Mouse (Mus musculus) right cerebral cortex, adult 18-20 months (tissue): Measurements from ENCODE around the gene Zpbp.

Source experiments
- DNase-seq: peaks from one replicate; pipeline ENCODE4 v3.0.0; 2022; ENCODE audit warnings: mixed read lengths

The Zpbp gene

DNA sequence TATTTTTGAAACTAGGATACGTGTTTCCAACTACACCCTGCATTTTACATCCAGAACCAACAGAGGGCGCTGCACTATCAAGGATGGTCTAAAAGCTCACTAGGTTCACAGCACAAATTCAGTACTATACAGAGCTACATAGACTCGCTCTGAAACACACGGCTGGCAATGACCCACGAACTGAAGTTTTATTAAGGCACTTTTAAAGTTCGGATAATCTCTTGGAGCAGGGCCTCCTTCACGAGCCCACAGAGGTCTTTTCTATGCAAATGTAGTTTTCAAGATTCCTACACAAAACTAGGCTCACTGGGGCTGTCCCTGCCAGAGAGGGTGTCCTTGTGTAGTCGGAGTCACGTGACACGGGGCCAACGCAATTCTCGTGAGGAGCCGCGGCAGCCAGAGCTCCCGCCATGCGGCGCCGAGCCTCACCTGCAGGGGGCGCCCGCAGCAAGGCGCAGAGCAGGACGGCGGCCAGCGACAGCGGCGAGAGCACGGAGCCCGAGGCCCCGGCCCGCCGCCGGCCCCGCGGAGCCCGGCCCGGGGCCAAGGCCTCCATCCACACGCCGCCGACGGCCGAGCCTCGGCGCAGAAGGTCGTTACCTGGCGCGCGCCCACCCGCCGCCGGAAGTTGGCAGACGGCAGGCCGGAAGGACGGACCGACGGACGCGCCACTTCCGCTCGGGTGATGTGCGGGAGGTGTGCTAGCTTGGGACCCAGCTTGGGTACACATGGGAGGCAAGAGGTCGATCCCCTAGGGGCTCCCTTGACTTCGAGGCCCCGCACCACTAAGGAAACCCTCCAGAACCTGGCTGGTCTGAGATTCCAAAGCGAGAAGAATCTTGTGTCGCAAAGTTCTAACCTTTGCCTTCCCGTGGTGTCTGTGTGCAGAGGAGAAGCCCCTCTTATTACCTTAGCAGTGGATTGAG is at the start of gene Zpbp, which contains the start of gene Spata48:
Zpbp (minus strand) TSS at position 774 of the 926 bp plus-strand sequence.
Spata48 (plus strand) TSS at position 460 of the 926 bp plus-strand sequence.
- peak; percentile 88 for DNase-seq

- DNase-seq, result no peak
These were observed 47.2 kb upstream of the Zpbp start for GRCm38 (mm10) chr11:11509413-11509812.

DNA sequence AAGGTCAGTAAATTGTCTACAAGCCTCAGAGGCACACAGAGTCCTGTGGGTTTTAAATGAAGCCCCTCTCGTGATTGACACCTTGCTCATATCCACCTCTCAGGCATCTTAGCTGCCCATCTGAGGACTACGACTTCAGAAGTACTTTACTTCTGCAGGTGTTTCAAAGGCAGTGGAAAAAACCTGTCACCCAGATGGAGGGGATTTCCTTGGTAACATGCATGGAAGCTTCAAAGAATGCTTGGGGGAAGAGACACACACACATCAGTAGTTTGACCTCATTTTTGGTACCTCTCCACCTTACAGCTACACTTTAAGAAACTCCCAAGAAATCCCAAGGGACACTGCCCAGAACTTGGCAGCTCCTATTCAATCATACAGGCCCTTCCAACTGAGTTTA is 44.0 kb upstream of the Zpbp start:
- DNase-seq, result no peak

DNA sequence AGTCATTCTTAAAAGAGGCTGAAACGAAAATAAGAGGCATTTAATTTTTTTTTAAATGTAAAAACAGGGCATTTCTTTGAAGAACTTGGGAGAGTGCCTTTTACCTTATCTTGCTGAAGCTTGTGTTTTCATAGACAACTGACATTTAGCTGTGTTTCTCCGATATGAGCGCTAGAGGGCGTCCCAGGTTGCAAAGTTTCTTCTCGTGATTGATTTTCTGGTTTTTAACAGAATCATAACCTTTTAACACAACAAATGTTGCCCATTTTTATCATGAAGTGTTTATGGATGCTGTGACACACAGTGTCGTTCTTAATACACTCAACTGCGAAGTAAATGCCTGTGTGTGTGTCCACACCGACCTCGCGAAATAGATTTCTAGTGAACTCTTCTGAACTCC is 37.7 kb upstream of the Zpbp start:
- peak; percentile 6 for DNase-seq

DNA sequence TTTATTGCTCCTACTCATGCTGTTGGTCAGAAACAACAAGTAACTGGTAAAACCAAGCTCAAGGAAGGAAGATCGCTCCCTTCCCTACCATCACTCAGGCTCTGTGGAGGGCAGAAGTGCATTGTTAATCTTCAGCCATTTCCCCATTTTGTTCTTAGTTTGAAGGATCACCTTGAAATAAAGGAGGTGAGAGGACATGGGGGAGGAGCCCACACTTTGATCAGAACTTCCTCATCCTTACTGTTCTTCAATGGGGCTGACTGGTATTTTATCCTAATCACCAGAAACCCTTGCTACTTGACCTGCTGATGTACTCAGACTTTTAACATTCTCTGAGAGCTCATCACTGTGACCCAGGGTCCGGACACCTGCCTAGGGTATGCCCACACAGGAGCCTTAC is 33.5 kb upstream of the Zpbp start:
- no peak for DNase-seq

GRCm38 (mm10) chr11:11492044-11492443 is 29.8 kb upstream of the Zpbp start:
- no peak for DNase-seq

DNA sequence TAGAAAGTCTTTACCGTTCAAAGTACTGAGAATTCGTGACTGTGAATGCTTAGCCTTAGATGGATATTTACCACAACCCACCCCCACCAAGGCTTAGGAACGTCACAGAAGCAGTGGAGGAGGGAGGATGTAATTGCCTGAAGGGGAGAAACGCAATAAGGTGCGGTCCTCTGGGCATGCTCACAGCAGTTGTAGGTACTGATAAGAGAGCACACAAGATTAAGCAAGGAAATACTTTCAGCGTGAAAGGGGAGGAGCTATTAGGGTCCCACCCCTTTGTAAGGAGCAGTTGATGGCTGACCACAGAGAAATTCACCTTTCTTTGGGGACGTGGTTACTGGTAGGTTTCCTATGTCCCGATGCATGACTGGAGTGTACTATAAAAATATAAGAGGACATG is 22.2 kb upstream of the Zpbp start:
- DNase-seq, result no peak

DNA sequence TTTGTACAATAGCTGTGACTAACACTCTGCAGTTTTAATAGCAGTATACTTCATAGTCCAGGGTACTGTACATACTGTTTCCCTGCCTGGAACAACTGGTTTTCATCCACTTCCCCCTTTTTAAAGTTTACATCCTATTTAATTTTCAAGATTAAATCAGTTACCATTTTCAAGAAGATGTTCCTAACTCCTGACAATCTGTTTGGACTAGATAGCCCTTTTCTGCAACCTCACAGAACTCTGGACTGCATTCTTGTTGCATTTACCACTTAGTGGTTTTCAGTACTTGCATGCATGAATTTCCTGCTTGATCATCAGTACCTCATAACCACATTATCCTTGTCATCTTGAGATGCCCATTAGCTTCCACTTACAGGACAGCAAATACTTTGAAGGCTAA is 6.7 kb upstream of the Zpbp start:
- no peak for DNase-seq

- DNase-seq, result no peak
These were observed 318 bp upstream of the Zpbp start for GRCm38 (mm10) chr11:11462561-11462890.

- no peak for DNase-seq
These were observed 7.2 kb downstream of the Zpbp start for GRCm38 (mm10) chr11:11455037-11455436.

DNA sequence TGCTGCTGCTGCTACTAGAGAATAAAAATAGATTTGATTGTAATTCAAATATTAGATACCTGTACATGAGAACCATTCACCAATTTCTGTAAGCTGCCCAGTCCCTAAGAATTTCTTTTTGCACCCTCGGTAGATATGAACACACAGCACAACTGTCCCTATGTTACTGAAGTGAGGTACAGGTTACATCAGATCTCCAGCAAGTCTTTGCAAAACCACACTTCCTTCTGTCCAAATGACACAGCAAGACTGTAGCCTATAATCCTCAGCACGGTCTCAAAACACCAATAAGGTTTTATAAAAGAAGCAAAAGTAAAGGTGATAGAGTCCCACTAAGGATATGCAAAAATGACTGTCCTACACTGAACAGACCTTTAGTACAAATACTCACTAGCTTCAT is 44.9 kb downstream of the Zpbp start:
- no peak for DNase-seq

DNA sequence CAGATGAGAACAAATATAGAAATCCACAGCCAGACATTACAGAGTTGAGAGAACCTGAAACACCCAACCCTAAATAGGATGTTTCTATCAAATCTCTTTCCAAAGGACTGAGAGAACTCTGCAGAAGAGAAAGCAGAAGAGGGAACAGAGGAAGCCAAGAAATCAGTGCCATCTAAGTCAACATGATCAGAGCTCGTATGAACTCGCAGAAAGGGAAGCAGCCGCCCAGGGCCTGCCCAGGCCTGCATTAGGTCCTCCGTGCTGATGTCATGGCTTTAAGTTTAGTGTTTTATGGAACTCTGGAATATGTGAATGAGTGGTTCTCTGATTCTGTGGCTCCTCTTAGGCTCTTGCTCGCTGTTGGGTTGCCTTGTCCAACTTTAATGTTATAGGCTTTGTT is 48.0 kb downstream of the Zpbp start:
- no peak for DNase-seq

GRCm38 (mm10) chr11:11394686-11395085 is 67.5 kb downstream of the Zpbp start:
- no peak for DNase-seq

GRCm38 (mm10) chr11:11393164-11393563 is 69.0 kb downstream of the Zpbp start:
- DNase-seq, result no peak

- no peak for DNase-seq
These were observed 90.9 kb downstream of the Zpbp start for GRCm38 (mm10) chr11:11371305-11371704.

- no peak for DNase-seq
These were observed 178.7 kb downstream of the Zpbp start for GRCm38 (mm10) chr11:11283512-11283911.

DNA sequence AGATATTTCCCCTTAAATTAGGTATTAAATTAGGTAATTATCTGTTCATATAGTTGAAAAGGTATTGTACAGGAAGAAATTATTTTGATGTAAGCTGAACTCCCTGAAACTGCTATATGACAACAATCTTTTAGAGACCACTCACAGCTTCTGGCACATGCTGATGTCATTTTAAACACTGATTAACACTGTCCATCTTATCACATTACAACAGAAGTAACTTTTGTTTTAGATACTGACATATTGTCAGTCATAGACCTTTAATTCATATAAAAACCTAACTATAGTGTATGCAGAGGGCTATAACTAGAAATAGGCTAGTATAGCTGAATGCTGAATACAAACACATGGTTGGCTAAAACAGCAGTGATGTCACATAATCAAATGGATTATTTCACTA is 182.1 kb downstream of the Zpbp start:
- DNase-seq, result no peak

DNA sequence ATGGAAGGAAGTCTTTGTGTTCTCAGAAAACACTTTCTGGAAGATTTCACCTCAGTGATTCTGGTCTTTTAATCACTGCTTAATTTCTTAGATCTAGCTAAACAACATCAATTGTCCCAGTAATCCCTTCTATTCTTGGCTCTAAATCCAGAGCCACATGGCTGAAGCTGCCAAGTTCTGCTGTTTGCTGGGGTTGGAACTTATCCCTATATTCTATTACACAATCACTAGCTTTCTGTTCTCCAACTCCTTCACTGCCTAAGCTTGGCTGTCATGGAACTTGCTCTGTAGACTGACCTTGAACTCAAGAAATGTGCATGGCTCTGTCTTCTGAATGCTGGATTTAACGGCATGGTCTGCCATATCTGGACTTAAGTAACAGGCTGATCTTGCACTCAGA is 204.9 kb downstream of the Zpbp start:
- no peak for DNase-seq

GRCm38 (mm10) chr11:11242694-11243377 is 219.4 kb downstream of the Zpbp start:
- DNase-seq, result no peak

GRCm38 (mm10) chr11:11239346-11239745 is 222.9 kb downstream of the Zpbp start:
- no peak for DNase-seq
